In genomic region chr9:22224536-22225503, GRCm38 (mm10) we compare ENCODE assay signal across 8 mouse cellular contexts. TPM values are rescaled to one million over a fixed set of nuclear protein-coding genes. Genes with fewer than 3 reads are reported as not detected.
DNase-seq lines count a peak whose midpoint lies in the region; ATAC-seq and TF ChIP-seq lines count a peak whose summit lies in the region.

No protein-coding gene starts in this region.

- 26% methylated on average over 17 of the region's 17 CpGs for WGBS in forebrain, embryonic 12.5 days
- 26% methylated on average over 17 of the region's 17 CpGs for WGBS in intestine, embryonic 16.5 days
- 22% methylated on average over 17 of the region's 17 CpGs for WGBS in liver, postnatal 0 days (ENCODE audit: insufficient replicate concordance)
- WGBS in neural tube, embryonic 14.5 days: 27% methylated on average over 17 of the region's 17 CpGs

- H3K4me2 ChIP-seq in forebrain, embryonic 12.5 days: peak overlapping the region; percentile 70
- H3K4me2 ChIP-seq in intestine, embryonic 16.5 days (ENCODE audit: low read depth, low read length): peak overlapping the region; percentile 39
- peak overlapping the region; percentile 72 for H3K4me2 ChIP-seq in liver, postnatal 0 days (ENCODE audit: low read depth, low read length)
- H3K4me2 ChIP-seq in neural tube, embryonic 14.5 days (ENCODE audit: low read depth, low read length): peak overlapping the region; percentile 54

- no peaks in the 10 kb centered on the region for H3K27me3 ChIP-seq in forebrain, embryonic 12.5 days
- H3K27me3 ChIP-seq in intestine, embryonic 16.5 days (replicated peaks; ENCODE audit: control insufficient read depth, insufficient read depth, low read length): no peaks in the 10 kb centered on the region
- no peaks in the 10 kb centered on the region for H3K27me3 ChIP-seq in liver, postnatal 0 days (ENCODE audit: insufficient read depth, low read length)
- H3K27me3 ChIP-seq in neural tube, embryonic 14.5 days (ENCODE audit: control insufficient read depth, insufficient read depth, low read length): no peaks in the 10 kb centered on the region

- no peaks in the 10 kb centered on the region for H3K36me3 ChIP-seq in forebrain, embryonic 12.5 days (replicated peaks)
- H3K36me3 ChIP-seq in intestine, embryonic 16.5 days (ENCODE audit: control insufficient read depth, insufficient read depth, low read length): no peaks in the 10 kb centered on the region
- no peaks in the 10 kb centered on the region for H3K36me3 ChIP-seq in liver, postnatal 0 days (replicated peaks; ENCODE audit: insufficient read depth, low read length)
- no peaks in the 10 kb centered on the region for H3K36me3 ChIP-seq in neural tube, embryonic 14.5 days (ENCODE audit: control insufficient read depth, insufficient read depth, low read length)

- H3K4me3 ChIP-seq in forebrain, embryonic 12.5 days (replicated peaks): peak overlapping the region; percentile 78
- peak overlapping the region; percentile 86 for H3K4me3 ChIP-seq in intestine, embryonic 16.5 days (ENCODE audit: low read length)
- peak overlapping the region; percentile 77 for H3K4me3 ChIP-seq in liver, postnatal 0 days (ENCODE audit: low read depth, low read length)
- peak overlapping the region; percentile 56 for H3K4me3 ChIP-seq in neural tube, embryonic 14.5 days (ENCODE audit: low read depth, low read length)

- H3K9me3 ChIP-seq in forebrain, embryonic 12.5 days: no peaks in the 10 kb centered on the region
- H3K9me3 ChIP-seq in intestine, embryonic 16.5 days (ENCODE audit: control insufficient read depth, low read length): no peaks in the 10 kb centered on the region
- no peaks in the 10 kb centered on the region for H3K9me3 ChIP-seq in liver, postnatal 0 days (ENCODE audit: low read length)
- H3K9me3 ChIP-seq in neural tube, embryonic 14.5 days (ENCODE audit: control insufficient read depth, low read length): no peaks in the 10 kb centered on the region

- H3K4me1 ChIP-seq in forebrain, embryonic 12.5 days: peaks cover 5% of the 10 kb centered on the region; the same call in 1 of the 2 replicates
- H3K4me1 ChIP-seq in intestine, embryonic 16.5 days (ENCODE audit: control insufficient read depth, insufficient read depth, low read length): peaks cover 6% of the 10 kb centered on the region; the same call in 1 of the 2 replicates
- peaks cover 9% of the 10 kb centered on the region; the same call in 1 of the 2 replicates for H3K4me1 ChIP-seq in liver, postnatal 0 days (ENCODE audit: insufficient read depth)
- no peaks in the 10 kb centered on the region for H3K4me1 ChIP-seq in neural tube, embryonic 14.5 days (ENCODE audit: control insufficient read depth, insufficient read depth, low read length)

- peak; percentile 45 for ATAC-seq in forebrain, embryonic 12.5 days (ENCODE audit: low FRiP score)
- peak; percentile 52 for ATAC-seq in intestine, embryonic 16.5 days
- peak; percentile 53 for ATAC-seq in liver, postnatal 0 days
- peak; percentile 45 for ATAC-seq in neural tube, embryonic 14.5 days (ENCODE audit: low read depth)

- 0 out of 2 replicates have a peak overlapping the region, but pooled peaks have one; percentile 13 for H3K27ac ChIP-seq in forebrain, embryonic 12.5 days
- H3K27ac ChIP-seq in intestine, embryonic 16.5 days (ENCODE audit: low read length): peak overlapping the region; percentile 98; the same call in 1 of the 2 replicates
- H3K27ac ChIP-seq in liver, postnatal 0 days (ENCODE audit: low read depth): peak overlapping the region; percentile 94
- 0 out of 2 replicates have a peak overlapping the region, but pooled peaks have one; percentile 39 for H3K27ac ChIP-seq in neural tube, embryonic 14.5 days (ENCODE audit: low read depth, low read length)

- DNase-seq in right cerebral cortex, postnatal 10 days (ENCODE audit: low spot score in 2 of 2): peak; percentile 44 to 47
- no peak for DNase-seq in right cerebral cortex, postnatal 36 days (ENCODE audit: low spot score in 2 of 2)
- peak; percentile 58 for DNase-seq in c-Kit-positive CD71-positive TER-119-positive erythroid progenitor cells, embryonic 14.5 days (ENCODE audit: low spot score)
- peak; percentile 44 for DNase-seq in liver, postnatal 0 days
- DNase-seq in gastrocnemius, postnatal 10 days: no peak

- no peak for TF ChIP-seq EP300 in liver, postnatal 0 days (IDR thresholded peaks at IDR 0.05; ENCODE audit: low read depth)

- TF ChIP-seq CTCF in liver, postnatal 0 days (IDR thresholded peaks at IDR 0.05; ENCODE audit: low read depth): peak; percentile 41

- H3K9ac ChIP-seq in forebrain, embryonic 12.5 days: peak overlapping the region; percentile 69; the same call in 1 of the 2 replicates
- H3K9ac ChIP-seq in intestine, embryonic 16.5 days (ENCODE audit: low read depth, low read length): peak overlapping the region; percentile 96
- peak overlapping the region; percentile 71 for H3K9ac ChIP-seq in liver, postnatal 0 days (replicated peaks)
- H3K9ac ChIP-seq in neural tube, embryonic 14.5 days (replicated peaks; ENCODE audit: low read depth, low read length): peak overlapping the region; percentile 53; the same call in 1 of the 2 replicates

RNA-seq across cellular contexts. Expression of gene Zfp809, which starts 0.7 kb away (rescaled TPM):
- polyA plus RNA-seq in forebrain, embryonic 12.5 days (2016; fragmentation: Nextera tagmentation; extraction: Ambion mirVana): 10.1 and 11.3 TPM in 2 replicates
- 19.1 and 21.8 TPM in 2 replicates for polyA plus RNA-seq in intestine, embryonic 16.5 days (2015; fragmentation: Nextera tagmentation; extraction: Ambion mirVana)
- polyA plus RNA-seq in liver, postnatal 0 days (2015; fragmentation: Nextera tagmentation; extraction: Ambion mirVana): 4.2 and 4.4 TPM in 2 replicates
- 10.7 and 12.0 TPM in 2 replicates for polyA plus RNA-seq in neural tube, embryonic 14.5 days (2014; fragmentation: Nextera tagmentation; extraction: Ambion mirVana)
- total RNA-seq in gastrocnemius, postnatal 10 days (2021): 10 to 100 TPM in 1 of 2 experiments, 1 to 10 TPM in 1; 9.0 to 13.3 TPM

RNA-seq across cellular contexts. Expression of gene Zfp599, which starts 34.9 kb away (rescaled TPM):
- 7.7 and 8.3 TPM in 2 replicates for polyA plus RNA-seq in forebrain, embryonic 12.5 days (2016; fragmentation: Nextera tagmentation; extraction: Ambion mirVana)
- 3.1 and 3.9 TPM in 2 replicates for polyA plus RNA-seq in intestine, embryonic 16.5 days (2015; fragmentation: Nextera tagmentation; extraction: Ambion mirVana)
- polyA plus RNA-seq in liver, postnatal 0 days (2015; fragmentation: Nextera tagmentation; extraction: Ambion mirVana): 0.69 and 0.99 TPM in 2 replicates
- polyA plus RNA-seq in neural tube, embryonic 14.5 days (2014; fragmentation: Nextera tagmentation; extraction: Ambion mirVana): 9.0 and 10.8 TPM in 2 replicates
- under 1 TPM; 0.07 to 0.18 TPM for total RNA-seq in gastrocnemius, postnatal 10 days (2021)

RNA-seq across cellular contexts. Expression of gene Zfp872, which starts 36.9 kb away (rescaled TPM):
- 0.10 and 0.31 TPM in 2 replicates for polyA plus RNA-seq in forebrain, embryonic 12.5 days (2016; fragmentation: Nextera tagmentation; extraction: Ambion mirVana)
- 0.58 and 0.65 TPM in 2 replicates for polyA plus RNA-seq in intestine, embryonic 16.5 days (2015; fragmentation: Nextera tagmentation; extraction: Ambion mirVana)
- 0.04 TPM in 2 replicates for polyA plus RNA-seq in liver, postnatal 0 days (2015; fragmentation: Nextera tagmentation; extraction: Ambion mirVana)
- polyA plus RNA-seq in neural tube, embryonic 14.5 days (2014; fragmentation: Nextera tagmentation; extraction: Ambion mirVana): 0.17 and 0.67 TPM in 2 replicates
- under 1 TPM in 1 of 2 experiments, not detected in 1; 0.29 TPM for total RNA-seq in gastrocnemius, postnatal 10 days (2021)

Comparison
In these comparisons a context has a peak if more than half of its experiments do, and no peak if none do; other contexts are left out.
1. DNase-seq: peak in right cerebral cortex, postnatal 10 days (2 of 2), c-Kit-positive CD71-positive TER-119-positive erythroid progenitor cells, embryonic 14.5 days (single experiment) and liver, postnatal 0 days (single experiment); none in right cerebral cortex, postnatal 36 days (0 of 2) and gastrocnemius, postnatal 10 days (single experiment).
2. H3K27ac ChIP-seq: peak in every context shown above with its lines; median percentile 98 in intestine, embryonic 16.5 days; 94 in liver, postnatal 0 days; 39 in neural tube, embryonic 14.5 days; 13 in forebrain, embryonic 12.5 days.
3. Peak in every context shown above with its lines, with median percentiles within 50 percentile points of each other: ATAC-seq, H3K4me2 ChIP-seq, H3K4me3 ChIP-seq and H3K9ac ChIP-seq.